Comparison of ENCODE assay signal across 19 mouse cellular contexts in the genomic region with DNA sequence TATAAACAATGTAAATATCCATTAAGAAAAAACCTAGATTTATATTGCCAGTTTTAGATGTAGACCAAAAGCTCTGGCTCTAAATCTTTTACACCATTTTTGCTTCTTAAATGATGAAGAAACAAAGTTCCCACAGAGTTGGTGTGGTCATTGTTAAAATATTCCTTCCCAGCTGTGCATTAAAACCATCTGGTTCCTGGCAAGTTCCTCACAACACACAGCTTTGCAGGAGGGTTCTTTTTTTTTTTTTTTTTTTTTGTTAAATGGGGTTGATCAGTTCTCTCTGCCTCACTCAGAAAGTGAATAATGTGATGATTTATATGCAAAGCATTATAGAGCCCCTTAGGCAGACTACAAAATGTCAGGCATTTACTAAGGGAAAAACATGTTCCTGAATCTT.
"Had no signal": no experiment of that assay in that cellular context is flagged by ENCODE, and none has a peak within 500 bp of the region (broad histone marks: within the 10 kb centered on the region; RNA-seq: fewer than 3 reads in every experiment).

No protein-coding gene starts in this region.

- H3K27ac ChIP-seq: kidney, embryonic 15.5 days; limb, embryonic 15.5 days; liver, embryonic 14.5 days; macrophage; midbrain, embryonic 10.5 days; midbrain, embryonic 13.5 days; neural tube, embryonic 13.5 days had no signal

- DNase-seq: kidney, adult 18-20 months; kidney, postnatal 10 days; kidney, postnatal 36 days; left cerebral cortex, postnatal 4 days; liver, postnatal 0 days; lung, embryonic 14.5 days; thymus, adult 18-20 months; thymus, postnatal 4 days had no signal

- H3K9ac ChIP-seq: kidney, embryonic 15.5 days; limb, embryonic 15.5 days; liver, embryonic 14.5 days; liver, postnatal 0 days; lung, embryonic 14.5 days; midbrain, embryonic 13.5 days; neural tube, embryonic 13.5 days had no signal

- H3K36me3 ChIP-seq: kidney, embryonic 15.5 days; limb, embryonic 15.5 days; midbrain, embryonic 10.5 days; midbrain, embryonic 13.5 days; neural tube, embryonic 13.5 days had no signal

- H3K27me3 ChIP-seq: kidney, embryonic 15.5 days; limb, embryonic 15.5 days; midbrain, embryonic 13.5 days; neural tube, embryonic 13.5 days had no signal

- H3K4me2 ChIP-seq: kidney, embryonic 15.5 days; limb, embryonic 15.5 days; liver, embryonic 11.5 days; lung, embryonic 14.5 days; midbrain, embryonic 13.5 days; neural tube, embryonic 13.5 days had no signal

- H3K4me1 ChIP-seq: kidney, embryonic 15.5 days; limb, embryonic 15.5 days; midbrain, embryonic 10.5 days; midbrain, embryonic 13.5 days; neural tube, embryonic 13.5 days had no signal

- H3K4me3 ChIP-seq: kidney, embryonic 15.5 days; limb, embryonic 15.5 days; midbrain, embryonic 10.5 days; midbrain, embryonic 13.5 days; myocyte; neural tube, embryonic 13.5 days had no signal

- H3K9me3 ChIP-seq: kidney, embryonic 15.5 days; limb, embryonic 15.5 days; midbrain, embryonic 10.5 days; midbrain, embryonic 13.5 days had no signal

- ATAC-seq: liver, postnatal 0 days; lung, postnatal 0 days; midbrain, embryonic 13.5 days; midbrain, embryonic 16.5 days had no signal
